Mouse (Mus musculus) embryonic facial prominence, embryonic 14.5 days (tissue): ENCODE measurements around the gene Olfr1415. TPM values are rescaled to one million over a fixed set of nuclear protein-coding genes. Genes with fewer than 3 reads are reported as not detected.

ENCODE experiments used
- ATAC-seq: fragments of 200-750 bp; cut with Nextera tagmentation; 2 replicates; pipeline ENCODE4 v1.8.0; 2017; ENCODE audit warnings: low read depth, moderate number of reproducible peaks, moderate TSS enrichment
- DNase-seq: peaks from one replicate; pipeline ENCODE4 v3.0.0-alpha.2; 2015; ENCODE audit warnings: low spot score
- H3K27ac ChIP-seq: fragments of 300-500 bp; sonication (generic); replicated peaks from 2 replicates; pipeline ENCODE4 v1.5.1; 2014; ENCODE audit warnings: low read depth, mild to moderate bottlenecking, low read length, moderate library complexity
- H3K27me3 ChIP-seq: fragments of 300-500 bp; sonication (generic); replicated peaks from 2 replicates; pipeline ENCODE4 v1.6.1; 2014; ENCODE audit warnings: low read length; ENCODE audit not compliant: control insufficient read depth, insufficient read depth
- H3K36me3 ChIP-seq: fragments of 300-500 bp; sonication (generic); 2 replicates; pipeline ENCODE4 v1.6.1; 2014; ENCODE audit warnings: low read length, mixed read lengths; ENCODE audit not compliant: control insufficient read depth, insufficient read depth
- H3K4me1 ChIP-seq: fragments of 300-500 bp; sonication (generic); 2 replicates; pipeline ENCODE4 v1.6.1; 2014; ENCODE audit warnings: antibody characterized with exemption, low read length; ENCODE audit not compliant: control insufficient read depth, insufficient read depth
- H3K4me2 ChIP-seq: fragments of 300-500 bp; sonication (generic); 2 replicates; pipeline ENCODE4 v1.6.1; 2014; ENCODE audit warnings: low read depth, mild to moderate bottlenecking, low read length, moderate library complexity, mixed read lengths
- H3K4me3 ChIP-seq: fragments of 300-500 bp; sonication (generic); 2 replicates; pipeline ENCODE4 v1.5.1; 2014; ENCODE audit warnings: low read depth, mild to moderate bottlenecking, low read length
- H3K9ac ChIP-seq: fragments of 300-500 bp; sonication (generic); 2 replicates; pipeline ENCODE4 v1.6.1; 2014; ENCODE audit warnings: low read depth, mild to moderate bottlenecking, low read length, moderate library complexity, mixed read lengths
- H3K9me3 ChIP-seq: fragments of 300-500 bp; sonication (generic); 2 replicates; pipeline ENCODE4 v1.6.1; 2016; ENCODE audit warnings: low read length; ENCODE audit not compliant: control insufficient read depth
- WGBS: fragments of 180-500 bp; shearing (Covaris S2); extraction: QIAGEN DNeasy Blood & Tissue Kit; methylation state at CpG from one replicate; pipeline ENCODE4 v1.1.7; 2014; 5-methylcytosine and 5-hydroxymethylcytosine counted together
- polyA plus RNA-seq: library from polyadenylated mRNA; unstranded; fragments of >200 nt; fragmentation: Nextera tagmentation; extraction: Ambion mirVana; gene quantifications from 2 replicates; pipeline ENCODE4 v1.2.1, GENCODE M21; 2014

The Olfr1415 gene
- polyA plus RNA-seq, 1 experiment from 2014 or later, result not detected

- DNase-seq (no peak), ATAC-seq (no peak)
- Histone ChIP-seq H3K27ac (no peak within 1 kb of the TSS), H3K4me2 (no peak within 1 kb of the TSS), H3K36me3 (no peaks in the 10 kb centered on the region), H3K4me3 (no peak within 1 kb of the TSS), H3K9ac (no peak within 1 kb of the TSS), H3K9me3 (peaks cover 8% of the 10 kb centered on the region; the same call in 1 of the 2 replicates), H3K27me3 (no peaks in the 10 kb centered on the region), H3K4me1 (no peaks in the 10 kb centered on the region)
Measured at GRCm38 (mm10) chr1:92485013-92485412, 10.9 kb downstream of the Olfr1415 start, which contains the start of gene Olfr1416. Gene Olfr1416 (minus strand): TSS chr1:92485113.

- H3K4me3 ChIP-seq, result peak overlapping the region; percentile 96
- DNase-seq (peak; percentile 9), ATAC-seq (no peak; the same call in 1 of the 2 replicates)
- H3K27ac ChIP-seq, result peak overlapping the region; percentile 59
- H3K4me1 ChIP-seq, result no peaks in the 10 kb centered on the region
- WGBS, result 3% methylated on average over 10 of the region's 10 CpGs
- peaks cover 18% of the 10 kb centered on the region for H3K36me3 ChIP-seq
- no peaks in the 10 kb centered on the region for H3K9me3 ChIP-seq
- 0 out of 2 replicates have a peak, but pooled peaks cover 3% of the 10 kb centered on the region for H3K27me3 ChIP-seq
- H3K4me2 ChIP-seq, result peak overlapping the region; percentile 78
- peak overlapping the region; percentile 97 for H3K9ac ChIP-seq
Measured at GRCm38 (mm10) chr1:92474066-92474578, 21.8 kb downstream of the Olfr1415 start.

- DNase-seq (peak; percentile 92), ATAC-seq (peak; percentile 94)
- Histone ChIP-seq H3K4me3 (peak within 1 kb of the TSS; percentile 96), H3K27me3 (0 out of 2 replicates have a peak, but pooled peaks cover 3% of the 10 kb centered on the region), H3K9ac (peak within 1 kb of the TSS; percentile 97), H3K4me2 (peak within 1 kb of the TSS; percentile 78), H3K4me1 (no peaks in the 10 kb centered on the region), H3K36me3 (peaks cover 25% of the 10 kb centered on the region), H3K9me3 (no peaks in the 10 kb centered on the region), H3K27ac (peak within 1 kb of the TSS; percentile 59)
- under 1% methylated on average over 60 of the region's 67 CpGs for WGBS
Measured at GRCm38 (mm10) chr1:92473165-92474041, 22.5 kb downstream of the Olfr1415 start, which contains the start of gene Ndufa10. Gene Ndufa10 (minus strand): TSS chr1:92473860.

- WGBS, result 82% methylated on average over 4 of the region's 4 CpGs
- Histone ChIP-seq H3K36me3 (peaks cover 69% of the 10 kb centered on the region), H3K27ac (no peak overlapping the region), H3K4me1 (no peaks in the 10 kb centered on the region), H3K4me3 (no peak overlapping the region), H3K27me3 (no peaks in the 10 kb centered on the region), H3K4me2 (no peak overlapping the region), H3K9ac (no peak overlapping the region), H3K9me3 (no peaks in the 10 kb centered on the region)
- ATAC-seq, result no peak
- no peak for DNase-seq
Measured at GRCm38 (mm10) chr1:92468891-92469290, 27.0 kb downstream of the Olfr1415 start.

- H3K4me1 ChIP-seq, result no peaks in the 10 kb centered on the region
- DNase-seq (no peak), ATAC-seq (no peak)
- H3K4me3 ChIP-seq, result no peak overlapping the region
- no peak overlapping the region for H3K4me2 ChIP-seq
- WGBS, result 89% methylated on average over 6 of the region's 6 CpGs
- peaks cover 80% of the 10 kb centered on the region for H3K36me3 ChIP-seq
- 0 out of 2 replicates have a peak, but pooled peaks cover 8% of the 10 kb centered on the region for H3K9me3 ChIP-seq
- H3K9ac ChIP-seq, result no peak overlapping the region
- no peaks in the 10 kb centered on the region for H3K27me3 ChIP-seq
- H3K27ac ChIP-seq, result no peak overlapping the region
Measured at GRCm38 (mm10) chr1:92458416-92458815, 37.5 kb downstream of the Olfr1415 start.

- H3K36me3 ChIP-seq, result peaks cover 80% of the 10 kb centered on the region
- ATAC-seq, result no peak
- H3K9me3 ChIP-seq, result 0 out of 2 replicates have a peak, but pooled peaks cover 8% of the 10 kb centered on the region
- H3K27me3 ChIP-seq, result no peaks in the 10 kb centered on the region
- H3K4me1 ChIP-seq, result no peaks in the 10 kb centered on the region
- H3K27ac ChIP-seq, result no peak overlapping the region
- H3K9ac ChIP-seq, result no peak overlapping the region
- no peak overlapping the region for H3K4me3 ChIP-seq
- no peak overlapping the region for H3K4me2 ChIP-seq
- DNase-seq, result no peak
Measured at GRCm38 (mm10) chr1:92457758-92458157, 38.1 kb downstream of the Olfr1415 start.

- H3K27ac ChIP-seq, result no peak overlapping the region
- H3K4me3 ChIP-seq, result no peak overlapping the region
- no peaks in the 10 kb centered on the region for H3K27me3 ChIP-seq
- no peak overlapping the region for H3K4me2 ChIP-seq
- peaks cover 85% of the 10 kb centered on the region for H3K36me3 ChIP-seq
- H3K9ac ChIP-seq, result no peak overlapping the region
- ATAC-seq, result no peak
- H3K9me3 ChIP-seq, result 0 out of 2 replicates have a peak, but pooled peaks cover 8% of the 10 kb centered on the region
- H3K4me1 ChIP-seq, result no peaks in the 10 kb centered on the region
- DNase-seq, result peak; percentile 14
- 73% methylated on average over 8 of the region's 8 CpGs for WGBS
Measured at GRCm38 (mm10) chr1:92453751-92454445, 42.0 kb downstream of the Olfr1415 start.

GRCm38 (mm10) chr1:92448293-92448692 lies 47.6 kb downstream of the Olfr1415 start:
- no peaks in the 10 kb centered on the region for H3K9me3 ChIP-seq
- peaks cover 92% of the 10 kb centered on the region for H3K36me3 ChIP-seq
- WGBS, result 83% methylated on average over 3 of the region's 3 CpGs
- DNase-seq (no peak), ATAC-seq (no peak)
- no peak overlapping the region for H3K27ac ChIP-seq
- no peaks in the 10 kb centered on the region for H3K4me1 ChIP-seq
- no peak overlapping the region for H3K9ac ChIP-seq
- H3K4me2 ChIP-seq, result no peak overlapping the region
- H3K4me3 ChIP-seq, result no peak overlapping the region
- H3K27me3 ChIP-seq, result no peaks in the 10 kb centered on the region
